Mouse (Mus musculus): ENCODE results near the gene Kdm4a.

- TF ChIP-seq POLR2A (IDR thresholded peaks at IDR 0.05; ENCODE audit: insufficient read depth, low read depth, low read length) (no peak), CTCF (IDR thresholded peaks at IDR 0.05; ENCODE audit: insufficient read depth, low read depth, low read length) (no peak)
Measured at GRCm38 (mm10) chr4:118147547-118148316, 32.1 kb downstream of the Kdm4a start.
